Mouse (Mus musculus): Measurements from ENCODE around the gene Gabarapl2.
"Not testable (repeated sequence)": the region's sequence is repeated elsewhere in the genome, so short reads cannot be mapped to it uniquely, and the experiment has no call there.

Gene Gabarapl2

DNA sequence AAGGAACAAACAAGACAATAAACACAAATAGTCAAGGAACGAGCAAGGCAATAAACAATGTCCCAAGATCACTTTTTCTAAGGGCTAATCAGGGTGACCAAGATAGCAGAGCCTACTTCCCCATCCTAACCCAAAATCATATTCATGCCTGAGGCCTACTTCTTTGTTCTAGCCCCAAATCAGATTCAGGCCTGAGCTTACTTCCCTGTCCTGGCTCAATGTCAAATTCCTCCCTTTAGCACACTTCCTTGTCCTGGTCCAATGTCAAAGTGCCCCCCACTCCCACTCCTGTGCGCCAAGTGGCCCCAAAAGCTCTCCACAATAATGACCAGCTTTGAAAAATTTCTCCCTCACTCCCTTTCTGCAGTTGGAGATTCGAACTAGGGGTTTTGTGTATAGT lies 3.3 kb upstream of the Gabarapl2 start:
- DNase-seq (ENCODE audit: low spot score), result no peak

DNA sequence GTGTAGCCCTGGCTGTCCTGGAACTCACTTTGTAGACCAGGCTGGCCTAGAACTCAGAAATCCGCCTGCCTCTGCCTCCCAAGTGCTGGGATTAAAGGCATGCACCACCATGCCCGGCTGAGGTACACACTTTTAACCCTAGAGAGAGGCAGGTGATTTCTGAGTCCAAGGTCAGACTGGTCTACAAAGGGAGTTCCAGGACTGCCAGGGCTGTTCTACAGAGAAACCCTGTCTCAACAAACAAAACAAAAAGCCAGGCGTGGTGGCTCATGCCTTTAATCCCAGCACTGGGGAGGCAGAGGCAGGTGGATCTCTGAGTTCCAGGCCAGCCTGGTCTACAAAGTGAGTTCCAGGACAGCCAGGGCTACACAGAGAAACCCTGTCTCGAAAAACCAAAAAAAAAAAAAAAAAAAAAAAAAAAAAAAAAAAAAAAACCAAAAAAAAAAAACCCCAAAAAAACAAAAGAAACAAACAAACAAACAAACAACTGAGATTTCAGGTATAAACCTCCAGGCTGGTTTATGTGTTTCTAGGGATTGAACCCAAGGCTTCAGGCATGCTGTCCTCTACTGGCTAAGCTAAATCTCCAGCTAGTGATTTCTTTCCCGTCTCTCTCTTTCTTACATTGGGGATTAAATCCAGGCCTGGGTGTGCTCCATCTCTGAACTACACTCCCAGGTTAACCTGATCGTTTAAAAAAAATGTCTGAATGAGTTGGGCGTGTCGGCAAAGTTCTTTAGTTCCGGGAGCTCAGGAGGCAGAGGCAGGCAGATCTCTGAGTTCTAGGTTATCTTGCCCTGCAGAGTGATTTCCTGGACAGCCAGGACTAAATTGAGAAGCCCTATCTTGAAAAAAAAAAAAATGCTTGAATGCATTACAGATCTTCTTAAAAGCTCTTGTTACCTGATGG lies 2.2 kb upstream of the Gabarapl2 start:
- not testable (repeated sequence) for DNase-seq (ENCODE audit: low spot score)

DNA sequence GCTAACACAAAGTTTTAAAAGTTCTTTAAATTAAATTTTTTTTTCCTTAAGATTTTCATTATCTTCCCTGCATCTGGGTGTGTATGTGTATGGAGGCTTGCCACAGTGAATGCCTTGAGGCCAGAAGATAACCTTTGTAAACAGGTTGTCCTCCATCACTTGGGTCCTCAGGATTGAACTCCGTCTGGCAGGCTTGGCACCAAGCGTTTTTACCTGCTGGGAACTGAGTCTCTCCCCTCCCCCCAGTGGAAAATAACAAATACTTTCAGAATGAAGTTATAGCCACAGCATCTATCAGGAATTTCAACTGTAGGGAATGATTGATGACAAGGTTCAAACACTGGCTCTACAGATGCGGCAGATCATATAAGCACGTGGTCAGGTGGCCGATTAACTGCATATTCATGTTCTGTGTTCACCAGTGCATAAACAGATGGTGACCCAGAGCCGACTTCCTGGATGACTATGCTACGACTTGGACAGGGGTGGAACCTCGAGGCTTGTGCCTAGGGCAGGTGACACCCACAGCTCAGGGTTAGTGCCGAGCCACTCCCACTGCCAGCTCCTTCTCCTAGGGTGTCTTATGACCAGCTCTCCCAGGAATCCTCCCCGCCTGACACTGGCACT lies 874 bp upstream of the Gabarapl2 start:
- peak; percentile 11 for DNase-seq (ENCODE audit: low spot score)

DNA sequence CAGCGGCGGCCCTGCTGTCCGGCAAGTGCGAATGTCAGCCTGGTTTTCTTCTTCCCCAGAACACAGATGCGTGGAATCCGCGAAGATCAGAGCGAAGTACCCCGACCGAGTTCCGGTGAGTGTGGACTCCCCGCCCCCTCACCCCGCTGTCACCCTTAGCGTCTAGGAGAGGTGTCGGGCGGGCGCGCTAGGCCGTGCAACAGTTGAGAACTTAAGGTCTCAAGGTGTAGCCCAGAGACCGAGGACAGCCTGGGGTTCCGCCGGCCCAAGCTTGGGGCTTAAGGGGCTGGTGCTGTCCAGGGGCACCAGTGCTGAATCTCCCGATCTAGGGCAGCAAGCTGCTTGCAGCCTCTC lies 575 bp downstream of the Gabarapl2 start:
- DNase-seq (ENCODE audit: low spot score), result peak; percentile 8

GRCm38 (mm10) chr8:111943544-111943943 lies 3.0 kb downstream of the Gabarapl2 start:
- no peak for DNase-seq (ENCODE audit: low spot score)

DNA sequence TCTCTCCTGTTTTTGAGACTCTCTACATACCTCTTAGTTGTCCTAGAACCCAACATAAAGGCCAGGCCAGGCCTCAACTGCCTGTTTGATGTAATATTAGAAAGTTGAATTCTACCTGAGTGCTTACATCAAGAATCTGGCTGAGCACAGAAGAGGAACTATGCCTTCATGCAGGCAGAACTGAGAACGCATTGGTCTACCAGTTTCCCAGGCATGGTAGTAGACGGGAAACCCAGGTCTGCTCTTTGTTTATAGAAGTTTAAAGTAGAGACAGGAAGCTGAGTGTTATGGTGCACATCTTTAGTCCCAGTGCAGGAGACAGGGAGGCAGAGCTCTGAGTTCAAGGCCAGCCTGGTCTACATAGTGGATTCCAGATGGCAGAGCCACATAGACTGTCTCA lies 6.6 kb downstream of the Gabarapl2 start:
- DNase-seq (ENCODE audit: low spot score), result no peak

- no peak for DNase-seq (ENCODE audit: low spot score)
Observed at GRCm38 (mm10) chr8:111947954-111948353, 7.5 kb downstream of the Gabarapl2 start.

DNA sequence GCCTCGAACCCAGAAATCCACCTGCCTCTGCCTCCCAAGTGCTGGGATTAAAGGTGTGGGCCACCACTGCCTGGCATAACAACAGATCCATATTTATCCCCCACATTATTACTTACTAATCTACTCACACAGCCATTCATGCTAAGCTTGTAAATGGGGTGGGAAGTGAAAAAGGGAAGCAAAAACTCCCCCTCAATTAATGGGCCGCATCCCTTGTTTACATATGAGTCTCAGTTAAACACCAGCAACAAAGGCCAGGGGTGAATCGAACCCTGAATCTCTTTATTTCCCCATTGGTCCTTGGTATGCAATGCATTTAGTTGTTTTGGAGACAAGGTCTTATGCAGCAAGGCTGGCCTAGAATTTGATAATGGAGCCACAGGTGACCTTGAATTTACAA lies 10.3 kb downstream of the Gabarapl2 start:
- no peak for DNase-seq (ENCODE audit: low spot score)

- no peak for DNase-seq (ENCODE audit: low spot score)
Observed at GRCm38 (mm10) chr8:111951317-111951716, 10.8 kb downstream of the Gabarapl2 start.

DNA sequence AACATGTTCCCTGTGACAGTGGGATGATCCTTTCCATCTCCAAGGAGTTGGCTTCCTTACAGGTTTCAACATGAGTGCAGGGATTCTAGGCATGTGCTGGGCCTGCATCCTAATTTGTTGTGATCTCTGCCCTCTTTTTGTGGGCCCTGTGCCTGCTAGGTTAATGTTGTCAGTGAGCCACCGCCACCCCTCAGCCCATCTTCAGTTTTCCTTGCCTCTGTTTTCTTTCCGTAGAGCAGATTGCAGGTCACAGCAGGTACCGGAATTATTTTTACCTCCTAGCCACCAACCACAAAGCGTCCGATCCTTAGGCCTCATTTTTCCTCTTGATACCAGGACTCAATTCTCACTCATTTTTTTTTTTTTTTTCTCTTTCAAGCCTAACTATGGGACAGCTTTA lies 11.4 kb downstream of the Gabarapl2 start:
- no peak for DNase-seq (ENCODE audit: low spot score)

DNA sequence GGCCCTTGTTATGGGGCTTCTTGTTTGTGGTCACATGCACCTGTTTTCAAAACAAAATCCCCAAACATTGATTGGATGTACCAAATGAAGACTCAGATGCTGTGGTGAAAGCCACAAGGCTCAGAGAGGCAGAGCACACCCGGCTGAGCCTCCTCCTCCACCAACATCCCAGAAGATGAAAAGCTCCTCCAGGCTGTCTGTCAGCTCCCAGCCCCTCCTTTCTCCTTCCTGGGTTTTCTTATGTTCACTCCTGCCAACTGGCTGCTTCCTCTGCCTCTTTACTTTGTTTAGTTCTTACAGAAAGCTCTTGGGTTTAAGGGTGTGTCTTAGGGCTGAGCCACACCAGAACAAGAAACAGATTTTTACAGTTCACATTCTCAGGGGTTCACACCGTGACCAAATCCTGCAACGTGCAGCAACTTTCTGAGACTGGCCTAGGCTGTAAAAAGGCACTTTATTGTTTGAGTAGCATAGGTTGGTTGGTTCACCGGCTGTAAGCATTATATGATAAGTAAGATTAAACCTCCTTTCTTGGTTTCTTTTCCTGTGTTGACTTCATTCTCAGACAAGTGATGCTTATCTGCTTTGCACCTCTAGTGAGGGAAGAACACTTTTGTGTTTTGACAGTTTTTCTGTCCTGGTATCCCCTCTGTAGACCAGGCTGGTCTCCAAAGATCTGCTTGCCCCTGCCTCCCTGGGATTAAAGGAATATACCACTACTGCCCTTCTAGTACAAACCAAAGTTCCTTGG lies 14.5 kb downstream of the Gabarapl2 start:
- no peak for DNase-seq (ENCODE audit: low spot score)

DNA sequence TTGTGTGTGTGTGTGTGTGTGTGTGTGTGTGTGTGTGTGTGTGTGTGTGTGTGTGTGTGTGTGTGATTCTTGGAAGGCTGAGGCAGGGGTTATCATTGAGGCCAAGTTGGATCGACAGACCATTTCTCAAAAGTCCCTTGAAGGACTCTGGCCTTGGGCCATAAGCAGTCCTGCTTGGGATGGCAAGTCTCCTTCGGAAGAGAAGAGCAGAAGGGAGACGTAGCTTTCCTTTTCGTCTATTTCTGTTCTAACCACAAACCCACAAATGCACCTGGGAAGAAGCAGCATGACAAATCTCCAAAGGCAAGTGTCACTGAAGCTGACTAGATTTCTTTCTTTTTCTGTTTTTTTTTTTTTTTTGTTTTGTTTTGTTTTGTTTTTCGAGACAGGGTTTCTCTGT lies 15.4 kb downstream of the Gabarapl2 start:
- DNase-seq (ENCODE audit: low spot score), result no peak

- no peak for DNase-seq (ENCODE audit: low spot score)
Observed at GRCm38 (mm10) chr8:111957231-111957630, 16.7 kb downstream of the Gabarapl2 start.

- DNase-seq (ENCODE audit: low spot score), result no peak
Observed at GRCm38 (mm10) chr8:111960591-111961321, 20.3 kb downstream of the Gabarapl2 start.

GRCm38 (mm10) chr8:111961330-111961729 lies 20.8 kb downstream of the Gabarapl2 start:
- DNase-seq (ENCODE audit: low spot score), result no peak

GRCm38 (mm10) chr8:111962589-111962988 lies 22.1 kb downstream of the Gabarapl2 start:
- DNase-seq (ENCODE audit: low spot score), result no peak

- no peak for DNase-seq (ENCODE audit: low spot score)
Observed at GRCm38 (mm10) chr8:111963091-111963490, 22.6 kb downstream of the Gabarapl2 start.

DNA sequence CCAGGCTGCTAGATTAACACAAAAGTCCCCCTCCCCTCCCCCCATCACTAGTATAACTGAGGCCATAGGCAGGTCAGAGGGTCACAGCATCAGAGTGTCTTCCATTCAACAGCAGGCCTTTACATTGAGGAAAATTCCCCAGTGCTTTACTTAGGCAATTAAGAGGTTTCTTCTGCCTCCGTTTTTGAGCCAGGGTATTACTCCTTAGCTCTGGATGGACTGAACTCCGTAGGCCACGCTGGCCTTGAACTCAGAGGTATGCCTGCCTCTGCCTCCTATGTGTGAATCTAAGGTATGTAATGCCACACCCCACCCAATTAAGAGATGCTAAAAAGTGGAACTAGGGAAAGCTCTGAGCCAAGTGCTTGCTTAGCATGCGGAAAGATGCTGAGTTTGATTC lies 23.0 kb downstream of the Gabarapl2 start:
- DNase-seq (ENCODE audit: low spot score), result no peak

GRCm38 (mm10) chr8:111964351-111964750 lies 23.8 kb downstream of the Gabarapl2 start:
- DNase-seq (ENCODE audit: low spot score), result no peak

- no peak for DNase-seq (ENCODE audit: low spot score)
Observed at GRCm38 (mm10) chr8:111964849-111965561, 24.5 kb downstream of the Gabarapl2 start.

GRCm38 (mm10) chr8:111967246-111967870 lies 26.9 kb downstream of the Gabarapl2 start:
- no peak for DNase-seq (ENCODE audit: low spot score)
